Mouse (Mus musculus) gastrocnemius, postnatal 25 days (tissue): ENCODE measurements around the gene Sf3a2. TPM values are rescaled to one million over a fixed set of nuclear protein-coding genes. Genes with fewer than 3 reads are reported as not detected.
A peak's percentile ranks its signal among the peaks of the same experiment; 100 is the strongest.

Experiments
- DNase-seq: peaks from one replicate; pipeline ENCODE4 v3.0.0; 2022
- microRNA-seq, 2 experiments: library from miRNA; unstranded; fragments of <30 nt; microRNA quantifications; one replicate each; pipeline ENCODE4 v1.2.0; 2021; ENCODE audit warnings: borderline replicate concordance in 2 of 2
- total RNA-seq, 2 experiments: library from RNA; stranded (reverse); gene quantifications; 1 replicate in 1 of 2; 2 replicates in 1 of 2; pipeline ENCODE4 v1.2.3; 2021

The Sf3a2 gene
- total RNA-seq, 2 experiments from 2014 or later, result 24.0 to 24.9 TPM

DNA sequence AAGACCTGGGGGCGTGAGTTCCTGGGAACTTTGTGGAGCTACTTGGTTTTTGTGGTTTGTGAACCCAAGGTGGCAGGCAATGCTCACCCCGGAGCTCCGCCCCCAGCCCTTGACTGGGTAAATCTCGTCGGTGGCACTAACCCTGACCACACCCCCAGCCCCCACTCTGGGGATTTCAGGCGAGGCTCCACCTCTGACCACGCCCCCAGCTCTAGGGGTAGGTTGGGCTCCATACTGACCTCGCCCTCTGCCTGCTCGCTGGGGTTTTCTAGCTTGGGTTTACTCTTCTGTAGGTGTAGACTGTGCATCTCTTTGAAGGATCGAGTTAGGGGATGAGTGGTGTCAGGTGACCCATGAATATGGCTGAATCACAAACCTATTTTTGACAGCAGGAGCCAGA, 50.6 kb downstream of the Sf3a2 start:
- DNase-seq, result peak; percentile 70

Small RNAs within 50 kb of the gene (microRNA-seq; reads per million reads assigned to microRNA genes)
- gene Mir1982, result 1.5 to 2.1 reads per million in 2 experiments

Other genes starting within 250 kb of the Sf3a2 start
- gene Rexo1, start 236.6 kb upstream of the Sf3a2 start, total RNA-seq, result 1 to 10 TPM; 8.4 to 9.3 TPM
- gene Klf16, start 220.9 kb upstream of the Sf3a2 start, total RNA-seq, result 1 to 10 TPM; 1.2 to 2.0 TPM
- 10 to 100 TPM; 53.8 to 58.8 TPM for gene Abhd17a, start 207.9 kb upstream of the Sf3a2 start, total RNA-seq
- gene Scamp4, start 195.3 kb upstream of the Sf3a2 start, total RNA-seq, result 10 to 100 TPM; 14.3 to 18.4 TPM
- gene Adat3, start 195.3 kb upstream of the Sf3a2 start, total RNA-seq, result 1 to 10 TPM in 1 of 2 experiments, under 1 TPM in 1; 0.92 to 1.2 TPM
- under 1 TPM; 0.21 to 0.33 TPM for gene Gm49322, start 192.2 kb upstream of the Sf3a2 start, total RNA-seq
- 10 to 100 TPM; 85.8 to 99.9 TPM for gene Csnk1g2, start 175.4 kb upstream of the Sf3a2 start, total RNA-seq
- gene Btbd2, start 141.1 kb upstream of the Sf3a2 start, total RNA-seq, result 10 to 100 TPM; 30.5 to 31.4 TPM
- gene Mknk2, start 120.1 kb upstream of the Sf3a2 start, total RNA-seq, result 100 to 1,000 TPM; 243 to 270 TPM
- 1 to 10 TPM; 5.7 to 6.8 TPM for gene Mob3a, start 96.2 kb upstream of the Sf3a2 start, total RNA-seq
- 1 to 10 TPM; 2.4 to 3.8 TPM for gene Izumo4, start 96.0 kb upstream of the Sf3a2 start, total RNA-seq
- gene Ap3d1, start 55.9 kb upstream of the Sf3a2 start, total RNA-seq, result 10 to 100 TPM; 22.1 to 25.0 TPM
- gene Dot1l, start 43.0 kb upstream of the Sf3a2 start, total RNA-seq, result 10 to 100 TPM; 24.6 TPM
- 10 to 100 TPM; 22.4 to 27.3 TPM for gene Plekhj1, start 428 bp downstream of the Sf3a2 start, total RNA-seq
- under 1 TPM; 0.20 to 0.21 TPM for gene Amh, start 7.0 kb downstream of the Sf3a2 start, total RNA-seq
- 100 to 1,000 TPM; 395 to 415 TPM for gene Jsrp1, start 15.3 kb downstream of the Sf3a2 start, total RNA-seq
- 100 to 1,000 TPM; 651 to 657 TPM for gene Oaz1, start 28.5 kb downstream of the Sf3a2 start, total RNA-seq
- gene Lingo3, start 45.8 kb downstream of the Sf3a2 start, total RNA-seq, result 10 to 100 TPM; 13.3 to 15.5 TPM
- gene Lsm7, start 57.0 kb downstream of the Sf3a2 start, total RNA-seq, result 10 to 100 TPM; 19.0 to 22.3 TPM
- gene Sppl2b, start 57.1 kb downstream of the Sf3a2 start, total RNA-seq, result 10 to 100 TPM; 21.7 to 23.6 TPM
- not detected for gene Tmprss9, start 73.7 kb downstream of the Sf3a2 start, total RNA-seq
- 100 to 1,000 TPM; 114 to 125 TPM for gene Timm13, start 102.8 kb downstream of the Sf3a2 start, total RNA-seq
- 1 to 10 TPM; 3.7 to 5.1 TPM for gene Lmnb2, start 120.0 kb downstream of the Sf3a2 start, total RNA-seq
- 10 to 100 TPM; 12.7 to 30.0 TPM for gene Gadd45b, start 131.9 kb downstream of the Sf3a2 start, total RNA-seq
- 1 to 10 TPM in 1 of 2 experiments, under 1 TPM in 1; 0.61 to 1.1 TPM for gene Gng7, start 216.7 kb downstream of the Sf3a2 start, total RNA-seq
- under 1 TPM in 1 of 2 experiments, not detected in 1; 0.51 TPM for gene Diras1, start 227.5 kb downstream of the Sf3a2 start, total RNA-seq
- 10 to 100 TPM; 13.5 to 13.9 TPM for gene Slc39a3, start 239.2 kb downstream of the Sf3a2 start, total RNA-seq